Mouse (Mus musculus): ENCODE data around the gene Cd163l1. TPM values are rescaled to one million over a fixed set of nuclear protein-coding genes. Genes with fewer than 3 reads are reported as not detected.

Cd163l1 gene
- polyA plus RNA-seq, 1 experiment = not detected

DNA sequence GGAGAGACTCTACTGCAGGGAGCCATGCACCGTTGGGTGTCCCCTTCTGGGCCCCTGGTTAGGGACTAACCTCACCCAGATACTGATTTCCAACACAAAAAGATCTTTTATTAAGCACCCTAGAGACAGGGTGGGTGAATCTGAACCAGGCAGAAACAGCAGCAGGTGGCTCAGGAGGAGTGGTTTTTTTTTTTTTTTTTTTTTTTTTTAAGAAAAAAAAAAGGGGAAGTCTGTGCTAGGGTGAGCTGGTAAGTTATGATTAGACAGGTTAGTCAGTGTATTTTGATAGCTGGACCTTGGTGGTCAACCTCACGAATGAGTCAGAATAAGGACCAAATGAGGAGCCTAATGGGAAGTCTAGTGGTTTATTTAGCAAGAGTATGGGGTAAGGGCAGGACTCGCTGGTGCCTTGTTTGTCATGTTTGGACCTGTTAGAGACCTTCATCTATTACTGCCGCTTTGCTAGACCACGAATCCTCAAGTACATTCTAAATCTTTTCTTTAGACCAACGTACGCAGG lies 35.8 kb downstream of the Cd163l1 start:
- no peak for TF ChIP-seq TAL1 (IDR thresholded peaks at IDR 0.05; ENCODE audit: low read length)
- Histone ChIP-seq H3K36me3 (ENCODE audit: control insufficient read depth) (no peaks in the 10 kb centered on the region), H3K4me1 (ENCODE audit: control insufficient read depth) (no peaks in the 10 kb centered on the region), H3K9me3 (ENCODE audit: control insufficient read depth, low read length) (no peaks in the 10 kb centered on the region), H3K4me3 (replicated peaks) (no peak overlapping the region), H3K27me3 (ENCODE audit: control insufficient read depth) (no peaks in the 10 kb centered on the region)

Other genes starting within 250 kb of the Cd163l1 start
- not detected in 2 replicates for gene 6430531B16Rik, start 239.5 kb upstream of the Cd163l1 start, polyA plus RNA-seq (2012)
- gene Adam8, start 225.7 kb upstream of the Cd163l1 start, polyA plus RNA-seq (2012) = 0.05 and 0.21 TPM in 2 replicates
- 4.2 and 4.6 TPM in 2 replicates for gene Zfp511, start 181.9 kb upstream of the Cd163l1 start, polyA plus RNA-seq (2012)
- 1.0 and 1.5 TPM in 2 replicates for gene Tubgcp2, start 181.6 kb upstream of the Cd163l1 start, polyA plus RNA-seq (2012)
- not detected in 2 replicates for gene Msx3, start 169.2 kb upstream of the Cd163l1 start, polyA plus RNA-seq (2012)
- gene Caly, start 135.7 kb upstream of the Cd163l1 start, polyA plus RNA-seq (2012) = 0.04 TPM in 1 of 2 replicates, not detected in the other
- gene Prap1, start 124.9 kb upstream of the Cd163l1 start, polyA plus RNA-seq (2012) = not detected in 2 replicates
- 1.0 and 2.8 TPM in 2 replicates for gene Fuom, start 115.8 kb upstream of the Cd163l1 start, polyA plus RNA-seq (2012)
- gene Paox, start 102.5 kb upstream of the Cd163l1 start, polyA plus RNA-seq (2012) = 0.14 TPM in 1 of 2 replicates, not detected in the other
- 0.14 and 0.39 TPM in 2 replicates for gene Echs1, start 101.8 kb upstream of the Cd163l1 start, polyA plus RNA-seq (2012)
- 0.30 and 0.58 TPM in 2 replicates for gene Mtg1, start 80.7 kb upstream of the Cd163l1 start, polyA plus RNA-seq (2012)
- not detected in 2 replicates for gene Sprn, start 63.4 kb upstream of the Cd163l1 start, polyA plus RNA-seq (2012)
- gene Olfr522, start 53.5 kb upstream of the Cd163l1 start, polyA plus RNA-seq (2012) = not detected in 2 replicates
- gene Olfr523, start 45.0 kb upstream of the Cd163l1 start, polyA plus RNA-seq (2012) = not detected in 2 replicates
- 0.03 TPM in 1 of 2 replicates, not detected in the other for gene Olfr524, start 12.3 kb upstream of the Cd163l1 start, polyA plus RNA-seq (2012)
- not detected in 2 replicates for gene 5830411N06Rik, start 29.0 kb downstream of the Cd163l1 start, polyA plus RNA-seq (2012)
- not detected in 2 replicates for gene Olfr525, start 102.6 kb downstream of the Cd163l1 start, polyA plus RNA-seq (2012)
- not detected in 2 replicates for gene Olfr527, start 115.8 kb downstream of the Cd163l1 start, polyA plus RNA-seq (2012)
- not detected in 2 replicates for gene Olfr60, start 143.4 kb downstream of the Cd163l1 start, polyA plus RNA-seq (2012)
- not detected in 2 replicates for gene Olfr530, start 158.1 kb downstream of the Cd163l1 start, polyA plus RNA-seq (2012)
- gene Olfr531, start 184.7 kb downstream of the Cd163l1 start, polyA plus RNA-seq (2012) = not detected in 2 replicates
- not detected in 2 replicates for gene Olfr532, start 203.4 kb downstream of the Cd163l1 start, polyA plus RNA-seq (2012)
- gene Olfr533, start 245.1 kb downstream of the Cd163l1 start, polyA plus RNA-seq (2012) = not detected in 2 replicates